Comparison of ENCODE assay signal across 26 mouse cellular contexts in the genomic region with DNA sequence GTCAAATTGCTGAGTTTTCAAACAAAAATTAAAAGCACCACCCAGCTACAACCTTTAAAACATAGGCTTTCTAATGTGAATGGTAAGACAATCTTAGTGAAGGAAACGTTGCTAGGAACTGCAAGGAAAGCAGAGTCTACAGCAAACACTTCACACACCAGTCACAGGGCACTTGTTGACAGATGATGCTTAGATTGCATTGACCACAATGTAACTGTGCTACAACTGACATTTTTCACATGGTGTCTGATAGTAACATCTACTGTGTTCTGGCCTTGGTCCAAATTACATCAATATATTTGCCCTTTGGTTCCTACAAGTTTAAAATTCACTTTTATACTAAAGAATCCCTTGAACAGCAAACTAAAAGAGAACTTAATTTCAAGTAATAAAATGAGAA.
DNase-seq lines count a peak whose midpoint lies in the region; ATAC-seq and TF ChIP-seq lines count a peak whose summit lies in the region.
"Had no signal": no experiment of that assay in that cellular context is flagged by ENCODE, and none has a peak within 500 bp of the region (broad histone marks: within the 10 kb centered on the region; RNA-seq: fewer than 3 reads in every experiment).

No protein-coding gene starts in this region.

- no peaks in the 10 kb centered on the region for H3K79me2 ChIP-seq in MEL (ENCODE audit: control insufficient read depth, insufficient read depth, low read length, poor library complexity)

- TF ChIP-seq POLR2A in MEL (IDR thresholded peaks at IDR 0.05; ENCODE audit: control insufficient read depth in 1 of 2, insufficient read depth in 1 of 2, low read depth in 1 of 2, low read length in 2 of 2, poor library complexity in 1 of 2) = no peak

- no peak overlapping the region for H3K4me2 ChIP-seq in midbrain, embryonic 16.5 days (ENCODE audit: low read length)
- H3K4me2 ChIP-seq: embryonic facial prominence, embryonic 13.5 days; embryonic facial prominence, embryonic 15.5 days; forebrain, embryonic 12.5 days had no signal

- DNase-seq in 416B (ENCODE audit: low read depth) (peak; percentile 63), MEL (ENCODE audit: low read depth, low spot score) (peak; percentile 42)
- no peak for DNase-seq in gastrocnemius, postnatal 4 days (ENCODE audit: low spot score in 2 of 2)
- DNase-seq: adrenal gland, adult 2 months; adrenal gland, postnatal 10 days; adrenal gland, postnatal 25 days; B cell, adult 2 months; cerebellum, adult 11 months; cerebellum, adult 18-20 months; cerebellum, adult 8-10 months; cerebellum, adult 9-11 months; cerebellum, postnatal 14 days; cerebellum, postnatal 36 days; embryo, embryonic 11 days had no signal

- H3K9ac ChIP-seq in MEL (ENCODE audit: control insufficient read depth, low read depth, low read length, poor library complexity, severe bottlenecking) = no peak overlapping the region
- H3K9ac ChIP-seq in midbrain, embryonic 16.5 days (ENCODE audit: low read depth, low read length) = no peak overlapping the region
- H3K9ac ChIP-seq: embryonic facial prominence, embryonic 13.5 days; embryonic facial prominence, embryonic 15.5 days; forebrain, embryonic 12.5 days had no signal

- H3K27ac ChIP-seq in MEL (ENCODE audit: control insufficient read depth, low read depth, low read length) = no peak overlapping the region
- H3K27ac ChIP-seq in midbrain, embryonic 16.5 days (ENCODE audit: low read length) = no peak overlapping the region
- H3K27ac ChIP-seq: embryonic facial prominence, embryonic 13.5 days; embryonic facial prominence, embryonic 15.5 days; forebrain, embryonic 10.5 days; forebrain, embryonic 12.5 days had no signal

- peak; percentile 77 for ATAC-seq in megakaryocyte-erythroid progenitor cell, adult 5-6 weeks (replicated peaks; ENCODE audit: low FRiP score, low TSS enrichment, poor library complexity, severe bottlenecking)
- ATAC-seq in midbrain, embryonic 16.5 days = no peak
- ATAC-seq: CD4-positive, CD25-positive, alpha-beta regulatory T cell, adult 4 months; forebrain, embryonic 14.5 days; forebrain, embryonic 16.5 days had no signal

- no peak overlapping the region for H3K4me3 ChIP-seq in MEL (ENCODE audit: control insufficient read depth in 1 of 2, insufficient read depth in 1 of 2, low read depth in 2 of 2, low read length in 2 of 2)
- no peak overlapping the region for H3K4me3 ChIP-seq in midbrain, embryonic 16.5 days (ENCODE audit: low read depth, low read length)
- H3K4me3 ChIP-seq: embryonic facial prominence, embryonic 13.5 days; embryonic facial prominence, embryonic 15.5 days; erythroblast, embryonic 14.5 days; forebrain, embryonic 10.5 days; forebrain, embryonic 12.5 days had no signal

- peaks cover 0 to 3% of the 10 kb centered on the region in 2 experiments; a peak in 1 of 4 replicates for H3K36me3 ChIP-seq in MEL (ENCODE audit: control insufficient read depth in 1 of 2, insufficient read depth in 2 of 2, low read length in 2 of 2)
- no peaks in the 10 kb centered on the region for H3K36me3 ChIP-seq in midbrain, embryonic 16.5 days (ENCODE audit: control insufficient read depth, insufficient read depth, low read length)
- H3K36me3 ChIP-seq: embryonic facial prominence, embryonic 13.5 days; embryonic facial prominence, embryonic 15.5 days; forebrain, embryonic 10.5 days; forebrain, embryonic 12.5 days had no signal

- no peak for TF ChIP-seq CTCF in MEL (IDR thresholded peaks at IDR 0.05 in 2 of 3, conservative IDR thresholded peaks at IDR 0.05 in 1 of 3; ENCODE audit: control insufficient read depth in 1 of 3, insufficient read depth in 1 of 3, low read depth in 2 of 3, low read length in 3 of 3, poor library complexity in 1 of 3, severe bottlenecking in 1 of 3)

- H3K27me3 ChIP-seq in MEL (ENCODE audit: control insufficient read depth in 1 of 2, insufficient read depth in 2 of 2, low read length in 2 of 2) = no peaks in the 10 kb centered on the region
- H3K27me3 ChIP-seq in midbrain, embryonic 16.5 days (ENCODE audit: control insufficient read depth, insufficient read depth, low read depth, low read length) = no peaks in the 10 kb centered on the region
- H3K27me3 ChIP-seq: CH12.LX; embryonic facial prominence, embryonic 13.5 days; embryonic facial prominence, embryonic 15.5 days; forebrain, embryonic 12.5 days had no signal

- H3K9me3 ChIP-seq in MEL (replicated peaks; ENCODE audit: insufficient read depth, low read length) = no peaks in the 10 kb centered on the region
- H3K9me3 ChIP-seq in midbrain, embryonic 16.5 days (replicated peaks; ENCODE audit: control insufficient read depth, low read length, poor library complexity, severe bottlenecking) = no peaks in the 10 kb centered on the region
- H3K9me3 ChIP-seq: embryonic facial prominence, embryonic 13.5 days; embryonic facial prominence, embryonic 15.5 days; forebrain, embryonic 10.5 days; forebrain, embryonic 12.5 days; G1E had no signal

- peak in 1 of 2 experiments; percentile 55; a peak in 1 of 4 replicates for TF ChIP-seq EP300 in MEL (IDR thresholded peaks at IDR 0.05; ENCODE audit: low read depth in 1 of 2, low read length in 2 of 2)

- 79% methylated on average over 1 of the region's 1 CpGs for WGBS in midbrain, embryonic 16.5 days

- TF ChIP-seq RAD21 in MEL (IDR thresholded peaks at IDR 0.05; ENCODE audit: low read depth, low read length) = no peak

- H3K4me1 ChIP-seq in MEL (ENCODE audit: control insufficient read depth in 1 of 2, insufficient read depth in 2 of 2, low read length in 2 of 2) = peaks cover 0 to 4% of the 10 kb centered on the region in 2 experiments; a peak in 2 of 4 replicates
- H3K4me1 ChIP-seq in midbrain, embryonic 16.5 days (ENCODE audit: control insufficient read depth, insufficient read depth, low read length) = no peaks in the 10 kb centered on the region
- H3K4me1 ChIP-seq: embryonic facial prominence, embryonic 13.5 days; embryonic facial prominence, embryonic 15.5 days; forebrain, embryonic 10.5 days; forebrain, embryonic 12.5 days had no signal

TF ChIP-seq in MEL, 35 proteins besides CTCF, POLR2A, EP300 and RAD21:
- TF ChIP-seq UBTF (IDR thresholded peaks at IDR 0.05; ENCODE audit: borderline replicate concordance, insufficient read depth, low read depth, low read length) = no peak
- TF ChIP-seq MAFK (IDR thresholded peaks at IDR 0.05; ENCODE audit: borderline replicate concordance, low read depth, low read length) = no peak
- TF ChIP-seq CHD1 (IDR thresholded peaks at IDR 0.05; ENCODE audit: low read depth, low read length) = no peak
- no peak for TF ChIP-seq SIN3A (IDR thresholded peaks at IDR 0.05; ENCODE audit: low read length)
- TF ChIP-seq GABPA (IDR thresholded peaks at IDR 0.05; ENCODE audit: low read depth, low read length) = no peak
- no peak for TF ChIP-seq SMC3 (IDR thresholded peaks at IDR 0.05; ENCODE audit: low read depth, low read length)
- no peak for TF ChIP-seq ELF1 (IDR thresholded peaks at IDR 0.05; ENCODE audit: low read depth, low read length)
- TF ChIP-seq JUND (IDR thresholded peaks at IDR 0.05; ENCODE audit: low read depth, low read length) = no peak
- no peak for TF ChIP-seq BHLHE40 (IDR thresholded peaks at IDR 0.05; ENCODE audit: borderline replicate concordance, low read depth, low read length)
- no peak for TF ChIP-seq POLR2AphosphoS5 (IDR thresholded peaks at IDR 0.05; ENCODE audit: borderline replicate concordance, low read depth, low read length)
- TF ChIP-seq TCF12 (IDR thresholded peaks at IDR 0.05; ENCODE audit: low read depth, low read length) = peak; percentile 7; the same call in 1 of the 2 replicates
- no peak for TF ChIP-seq USF2 (IDR thresholded peaks at IDR 0.05; ENCODE audit: borderline replicate concordance in 1 of 2, insufficient read depth in 1 of 2, low read depth in 1 of 2, low read length in 2 of 2)
- no peak for TF ChIP-seq ZKSCAN1 (IDR thresholded peaks at IDR 0.05; ENCODE audit: low read depth, low read length)
- no peak for TF ChIP-seq ZMIZ1 (IDR thresholded peaks at IDR 0.05; ENCODE audit: low read depth, low read length)
- no peak for TF ChIP-seq MYC (IDR thresholded peaks at IDR 0.05; ENCODE audit: low read depth, low read length)
- TF ChIP-seq NELFE (IDR thresholded peaks at IDR 0.05; ENCODE audit: low read depth, low read length) = no peak
- no peak for TF ChIP-seq ZC3H11A (IDR thresholded peaks at IDR 0.05; ENCODE audit: low read depth, low read length)
- no peak for TF ChIP-seq TBP (IDR thresholded peaks at IDR 0.05; ENCODE audit: low read depth, low read length)
- TF ChIP-seq POLR2AphosphoS2 (IDR thresholded peaks at IDR 0.05; ENCODE audit: low read length) = no peak
- TF ChIP-seq RCOR1 (IDR thresholded peaks at IDR 0.05; ENCODE audit: low read depth, low read length) = no peak
- no peak for TF ChIP-seq KAT2A (conservative IDR thresholded peaks at IDR 0.05; ENCODE audit: low read depth, low read length)
- TF ChIP-seq MAX (IDR thresholded peaks at IDR 0.05; ENCODE audit: low read length) = no peak
- TF ChIP-seq MAZ (IDR thresholded peaks at IDR 0.05; ENCODE audit: low read depth, low read length) = no peak
- peak; percentile 40; the same call in 1 of the 2 replicates for TF ChIP-seq MYB (IDR thresholded peaks at IDR 0.05; ENCODE audit: low read depth, low read length)
- TF ChIP-seq USF1 (IDR thresholded peaks at IDR 0.05; ENCODE audit: low read depth, low read length) = no peak
- no peak for TF ChIP-seq ZNF384 (IDR thresholded peaks at IDR 0.05; ENCODE audit: low read depth, low read length)
- no peak for TF ChIP-seq GATA1 (IDR thresholded peaks at IDR 0.05; ENCODE audit: low read depth, low read length)
- TF ChIP-seq MEF2A (IDR thresholded peaks at IDR 0.05; ENCODE audit: extremely low read depth, insufficient replicate concordance, low read depth, low read length, poor library complexity, severe bottlenecking) = no peak
- peak; percentile 68 for TF ChIP-seq ETS1 (IDR thresholded peaks at IDR 0.05; ENCODE audit: low read depth, low read length)
- TF ChIP-seq MXI1 (IDR thresholded peaks at IDR 0.05; ENCODE audit: low read depth, low read length) = peak; percentile 39; the same call in 1 of the 2 replicates
- no peak for TF ChIP-seq E2F4 (IDR thresholded peaks at IDR 0.05; ENCODE audit: borderline replicate concordance, low read depth, low read length)
- TF ChIP-seq TAL1 (IDR thresholded peaks at IDR 0.05; ENCODE audit: low read length) = no peak

Comparison
In these comparisons a context has a peak if more than half of its experiments do, and no peak if none do; other contexts are left out.
1. DNase-seq: peak in 416B (single experiment) and MEL (single experiment); none in gastrocnemius, postnatal 4 days (0 of 2).